Mouse (Mus musculus) heart, postnatal 0 days (tissue): Measurements from ENCODE around the gene Stx5a. TPM values are rescaled to one million over a fixed set of nuclear protein-coding genes. Genes with fewer than 3 reads are reported as not detected.

Experiments
- ATAC-seq: fragments of 200-750 bp; cut with Nextera tagmentation; 2 replicates; pipeline ENCODE4 v1.8.0; 2017; ENCODE audit warnings: low read depth, moderate number of reproducible peaks, moderate library complexity; ENCODE audit not compliant: insufficient read depth
- DNase-seq: peaks from one replicate; pipeline ENCODE4 v3.0.0-alpha.2; 2016; ENCODE audit warnings: low spot score
- H3K27ac ChIP-seq: fragments of 300-500 bp; sonication (generic); 2 replicates; pipeline ENCODE4 v1.5.1; 2014; ENCODE audit warnings: low read depth, mild to moderate bottlenecking
- H3K27me3 ChIP-seq: fragments of 300-500 bp; sonication (generic); 2 replicates; pipeline ENCODE4 v1.6.1; 2014; ENCODE audit warnings: low read length, mixed read lengths; ENCODE audit not compliant: control insufficient read depth, insufficient read depth
- H3K36me3 ChIP-seq: fragments of 300-500 bp; sonication (generic); replicated peaks from 2 replicates; pipeline ENCODE4 v1.6.1; 2014; ENCODE audit warnings: low read length, mixed read lengths; ENCODE audit not compliant: control insufficient read depth, insufficient read depth
- H3K4me1 ChIP-seq: fragments of 300-500 bp; sonication (generic); 2 replicates; pipeline ENCODE4 v1.6.1; 2014; ENCODE audit warnings: antibody characterized with exemption; ENCODE audit not compliant: control insufficient read depth, insufficient read depth
- H3K4me2 ChIP-seq: fragments of 300-500 bp; sonication (generic); 2 replicates; pipeline ENCODE4 v1.6.1; 2014; ENCODE audit warnings: low read depth, mild to moderate bottlenecking, low read length, moderate library complexity
- H3K4me3 ChIP-seq: fragments of 300-500 bp; sonication (generic); 2 replicates; pipeline ENCODE4 v1.5.1; 2014; ENCODE audit warnings: low read depth, low read length
- H3K9ac ChIP-seq: fragments of 300-500 bp; sonication (generic); replicated peaks from 2 replicates; pipeline ENCODE4 v1.6.1; 2014; ENCODE audit warnings: low read depth, low read length, mixed read lengths
- H3K9me3 ChIP-seq: fragments of 300-500 bp; sonication (generic); replicated peaks from 2 replicates; pipeline ENCODE4 v1.6.1; 2016; ENCODE audit warnings: low read length; ENCODE audit not compliant: control insufficient read depth
- CTCF ChIP-seq: IDR thresholded peaks from 2 replicates; pipeline ENCODE4 v1.5.1; 2016; ENCODE audit warnings: antibody characterized with exemption, control low read depth, low read depth
- EP300 ChIP-seq: IDR thresholded peaks from 2 replicates; pipeline ENCODE4 v1.6.1; 2016; ENCODE audit warnings: antibody characterized with exemption, low read depth
- WGBS: fragments of 180-500 bp; shearing (Covaris S2); extraction: QIAGEN DNeasy Blood & Tissue Kit; methylation state at CpG from one replicate; pipeline ENCODE4 v1.1.7; 2014; 5-methylcytosine and 5-hydroxymethylcytosine counted together
- polyA plus RNA-seq: library from polyadenylated mRNA; unstranded; fragments of >200 nt; fragmentation: Nextera tagmentation; extraction: Ambion mirVana; gene quantifications from 2 replicates; pipeline ENCODE4 v1.2.1, GENCODE M21; 2015
- total RNA-seq: library from RNA; depleted of rRNA; stranded (reverse); fragments of >200 nt; gene quantifications from 2 replicates; pipeline ENCODE4 v1.2.3, GENCODE M21; 2014; ENCODE audit warnings: low replicate concordance

Stx5a gene
- total and polyA plus RNA-seq, 2 experiments from 2014 or later = 57.0 to 105 TPM

GRCm38 (mm10) chr19:8774086-8774835, 33.0 kb downstream of the Stx5a start, which contains the start of gene Tmem179b:
Gene Tmem179b (minus strand): TSS chr19:8774467.
- Histone ChIP-seq H3K4me2 (peak within 1 kb of the TSS; percentile 99), H3K27me3 (no peaks in the 10 kb centered on the region), H3K9ac (peak within 1 kb of the TSS; percentile 96), H3K9me3 (no peaks in the 10 kb centered on the region), H3K36me3 (peaks cover 17% of the 10 kb centered on the region), H3K4me1 (peaks cover 20% of the 10 kb centered on the region), H3K4me3 (peak within 1 kb of the TSS; percentile 75), H3K27ac (peak within 1 kb of the TSS; percentile 98)
- peak; percentile 90 for ATAC-seq
- under 1% methylated on average over 68 of the region's 68 CpGs for WGBS
- DNase-seq = peak; percentile 94
- TF ChIP-seq CTCF (no peak), EP300 (peak; percentile 73)

GRCm38 (mm10) chr19:8774951-8775421, 33.8 kb downstream of the Stx5a start:
- no peaks in the 10 kb centered on the region for H3K9me3 ChIP-seq
- TF ChIP-seq EP300 = no peak
- TF ChIP-seq CTCF = no peak
- DNase-seq = no peak

GRCm38 (mm10) chr19:8786008-8786781, 45.0 kb downstream of the Stx5a start, which contains the start of gene Taf6l:
Gene Taf6l (minus strand): TSS chr19:8786417.
- Histone ChIP-seq H3K9ac (peak within 1 kb of the TSS; percentile 67), H3K36me3 (peaks cover 26% of the 10 kb centered on the region), H3K9me3 (no peaks in the 10 kb centered on the region), H3K4me2 (peak within 1 kb of the TSS; percentile 86), H3K27me3 (no peaks in the 10 kb centered on the region), H3K4me3 (peak within 1 kb of the TSS; percentile 85), H3K4me1 (no peaks in the 10 kb centered on the region; the same call in 1 of the 2 replicates), H3K27ac (peak within 1 kb of the TSS; percentile 68)
- ATAC-seq (peak; percentile 99), DNase-seq (peak; percentile 95)
- TF ChIP-seq EP300 (no peak), CTCF (peak; percentile 36)
- 1% methylated on average over 32 of the region's 32 CpGs for WGBS

More at GRCm38 (mm10) chr19:8774951-8775421, 33.8 kb downstream of the Stx5a start:
- peak overlapping the region; percentile 98 for H3K27ac ChIP-seq
- peaks cover 20% of the 10 kb centered on the region for H3K4me1 ChIP-seq
- H3K4me3 ChIP-seq = peak overlapping the region; percentile 75
- peak overlapping the region; percentile 96 for H3K9ac ChIP-seq
- 3% methylated on average over 20 of the region's 20 CpGs for WGBS
- peaks cover 15% of the 10 kb centered on the region for H3K36me3 ChIP-seq
- ATAC-seq = peak; percentile 0; the same call in 1 of the 2 replicates
- H3K27me3 ChIP-seq = no peaks in the 10 kb centered on the region
- H3K4me2 ChIP-seq = peak overlapping the region; percentile 99

DNA sequence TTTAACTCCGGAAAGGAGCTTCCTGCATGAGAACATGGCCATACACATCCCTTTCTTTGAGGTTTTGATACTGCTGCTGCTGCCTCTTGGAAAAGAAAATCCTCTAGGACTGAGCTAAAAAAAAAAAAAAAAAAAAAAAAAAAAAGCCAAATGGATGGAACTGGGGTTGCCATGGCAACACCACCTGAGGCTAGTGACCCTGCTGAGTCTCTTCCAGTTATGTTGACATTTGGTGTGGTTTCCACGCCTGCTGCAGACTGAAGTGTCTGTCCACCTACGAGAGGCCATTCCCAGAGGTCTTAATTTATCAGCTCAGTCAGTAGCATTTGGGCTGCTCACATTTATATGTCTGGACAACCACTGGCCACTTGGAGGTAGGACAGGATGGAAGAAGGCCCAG, 47.3 kb downstream of the Stx5a start:
- no peak overlapping the region for H3K4me3 ChIP-seq
- WGBS = 47% methylated on average over 3 of the region's 3 CpGs
- H3K4me1 ChIP-seq = no peaks in the 10 kb centered on the region; the same call in 1 of the 2 replicates
- no peak overlapping the region for H3K9ac ChIP-seq
- no peak for TF ChIP-seq CTCF
- TF ChIP-seq EP300 = no peak
- H3K27me3 ChIP-seq = no peaks in the 10 kb centered on the region
- H3K36me3 ChIP-seq = peaks cover 17% of the 10 kb centered on the region
- ATAC-seq (no peak), DNase-seq (no peak)
- H3K27ac ChIP-seq = no peak overlapping the region
- no peak overlapping the region for H3K4me2 ChIP-seq
- no peaks in the 10 kb centered on the region for H3K9me3 ChIP-seq

DNA sequence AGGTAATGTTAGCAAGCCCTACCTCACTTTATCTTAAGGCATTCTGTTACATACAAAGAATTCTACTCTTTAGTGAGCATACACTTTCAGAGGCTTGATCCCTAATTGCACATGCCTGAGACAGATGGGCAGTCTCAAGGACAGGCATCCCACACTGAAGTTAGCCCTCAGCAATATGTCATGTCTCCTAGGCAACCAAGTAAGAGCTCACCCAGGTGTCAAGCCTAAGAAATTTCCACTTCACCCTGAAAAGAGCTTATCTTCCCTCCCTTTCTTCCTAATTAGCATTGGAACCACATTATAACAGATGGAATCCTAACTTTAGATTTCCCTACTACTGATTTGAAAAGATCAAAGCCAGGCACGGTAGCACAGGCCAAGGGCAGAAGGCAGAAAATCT, 48.0 kb downstream of the Stx5a start:
- WGBS = 52% methylated on average over 1 of the region's 1 CpGs
- no peak overlapping the region for H3K9ac ChIP-seq
- no peaks in the 10 kb centered on the region for H3K27me3 ChIP-seq
- ATAC-seq (no peak), DNase-seq (no peak)
- no peak for TF ChIP-seq EP300
- TF ChIP-seq CTCF = no peak
- H3K36me3 ChIP-seq = peaks cover 19% of the 10 kb centered on the region
- no peak overlapping the region for H3K4me2 ChIP-seq
- H3K4me1 ChIP-seq = no peaks in the 10 kb centered on the region; the same call in 1 of the 2 replicates
- no peak overlapping the region for H3K4me3 ChIP-seq
- no peak overlapping the region for H3K27ac ChIP-seq
- H3K9me3 ChIP-seq = no peaks in the 10 kb centered on the region
